Mouse (Mus musculus) neutrophil, adult 65 days (primary cell): ENCODE measurements around the gene Mrln. TPM values are rescaled to one million over a fixed set of nuclear protein-coding genes. Genes with fewer than 3 reads are reported as not detected.

Experiments
- total RNA-seq: library from RNA; stranded (reverse); gene quantifications from 2 replicates; pipeline ENCODE4 v1.2.4, GENCODE M21; 2023

Mrln gene
- total RNA-seq: not detected in 2 replicates

DNA sequence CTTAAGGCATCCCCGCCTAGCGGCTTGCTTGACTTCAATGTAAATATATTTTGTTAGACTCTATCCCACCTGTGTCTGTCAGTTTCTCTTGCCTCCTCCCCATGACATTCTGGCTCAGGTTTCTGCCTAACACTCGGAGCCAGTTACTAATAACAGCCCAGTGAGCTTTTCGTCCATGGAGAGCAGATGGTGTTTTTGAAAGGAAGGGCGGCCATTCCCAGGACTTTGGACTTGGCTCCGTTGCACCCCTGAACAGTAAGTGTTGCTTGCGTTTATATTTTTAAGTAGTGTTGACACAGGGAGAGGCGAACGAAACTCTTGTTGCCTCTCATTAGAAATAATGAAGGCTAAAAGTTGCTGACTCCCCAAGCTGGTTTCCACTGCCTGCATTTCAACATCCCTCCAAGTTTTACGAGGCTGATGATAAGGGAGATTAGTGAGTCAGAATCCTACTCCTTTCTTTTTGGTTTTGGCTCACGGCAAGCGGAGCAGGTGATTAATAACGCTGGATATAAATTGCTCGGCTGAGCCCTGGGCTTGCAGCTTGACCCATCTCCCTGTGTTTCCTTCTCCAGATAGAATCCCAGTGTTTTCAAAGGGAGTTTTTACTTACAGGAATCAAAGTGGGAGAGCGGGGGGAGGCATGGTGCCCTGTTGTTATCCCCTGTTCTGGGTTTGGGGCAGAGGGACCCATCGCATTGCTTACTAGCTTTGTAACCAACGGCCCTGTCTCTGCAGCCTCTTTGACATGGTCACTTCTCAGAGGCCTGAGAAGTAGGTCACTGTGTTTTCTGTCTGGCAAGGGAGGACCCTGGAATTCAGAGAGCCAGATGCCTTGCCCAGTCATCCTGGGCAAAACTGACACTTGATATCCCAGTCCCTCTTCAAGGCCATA is at the start of gene Mrln:
TSS of gene Mrln (plus strand) at position 160 of the 895 bp plus-strand sequence.

DNA sequence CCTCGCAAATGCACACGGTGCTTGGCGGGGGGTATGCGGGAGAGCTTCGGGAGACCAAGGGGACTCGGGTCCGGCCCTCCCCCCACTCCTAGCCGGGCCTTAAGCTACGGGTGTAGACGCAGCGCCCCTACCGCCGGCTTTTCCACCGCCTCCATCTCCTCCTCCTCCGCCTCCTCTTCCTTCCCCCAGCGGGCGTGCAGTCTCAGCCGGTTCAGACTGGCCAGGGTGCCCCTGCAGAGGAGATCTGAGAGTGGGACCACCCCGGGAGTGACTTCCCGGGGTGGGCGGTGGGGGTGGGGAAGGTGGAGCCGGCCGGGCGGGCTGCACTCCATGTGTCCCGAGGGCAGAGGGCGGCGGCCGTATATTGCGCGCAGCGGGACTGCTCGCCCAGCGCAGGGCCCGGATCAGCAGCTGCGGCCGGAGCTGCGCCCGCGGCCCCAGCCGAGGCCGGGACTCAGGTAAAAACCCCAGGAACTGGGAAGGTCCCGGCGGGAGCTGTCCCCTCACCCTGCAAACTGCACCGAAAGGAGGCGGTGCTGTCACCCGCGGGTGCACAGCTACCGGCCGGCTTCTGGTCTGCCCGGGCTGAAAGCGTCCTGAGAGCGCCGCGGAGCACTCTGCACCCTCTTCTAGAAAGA is 40.6 kb downstream of the Mrln start, which contains the start of gene Slc16a9:
TSS of gene Slc16a9 (plus strand) at position 180 of the 638 bp plus-strand sequence.

Other genes starting within 250 kb of the Mrln start
- 10.5 and 14.0 TPM in 2 replicates for gene Ccdc6, start 107.5 kb upstream of the Mrln start, total RNA-seq
- gene Slc16a9, start 40.4 kb downstream of the Mrln start, total RNA-seq: not detected in 2 replicates
- gene Fam13c, start 235.8 kb downstream of the Mrln start, total RNA-seq: not detected in 2 replicates